Mouse (Mus musculus): Measurements from ENCODE around the gene Rbms2. TPM values are rescaled to one million over a fixed set of nuclear protein-coding genes. Genes with fewer than 3 reads are reported as not detected.
"Not testable (repeated sequence)": the region's sequence is repeated elsewhere in the genome, so short reads cannot be mapped to it uniquely, and the experiment has no call there.

The Rbms2 gene
- 18.9 and 19.5 TPM in 2 replicates for polyA plus RNA-seq (2014; fragmentation: Nextera tagmentation; extraction: Ambion mirVana)

DNA sequence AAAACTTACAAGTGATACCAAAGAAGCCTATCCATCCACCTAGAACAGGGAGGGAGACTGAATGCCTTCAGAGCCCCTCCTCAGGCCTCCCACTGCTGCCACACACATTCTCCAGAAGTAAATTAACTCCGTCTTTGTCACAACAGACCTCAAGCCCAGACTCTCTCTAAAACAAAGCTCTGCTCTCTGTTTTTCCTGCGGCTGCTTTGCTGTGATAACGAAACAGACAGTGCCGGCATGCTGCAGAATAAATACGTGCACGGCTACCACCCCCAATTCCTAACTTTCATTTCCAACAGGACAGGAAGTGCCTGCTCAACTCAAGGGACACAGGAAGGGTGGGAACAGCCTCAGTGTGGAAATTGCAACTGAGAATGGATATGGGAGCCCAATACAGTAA is at the start of gene Rbms2:
Gene Rbms2 (minus strand): TSS at position 309 of the 400 bp plus-strand sequence.
- no peak within 1 kb of the TSS for H3K27ac ChIP-seq (ENCODE audit: low read depth, low read length)
- H3K4me3 ChIP-seq (ENCODE audit: low read depth, low read length): no peak within 1 kb of the TSS
- H3K36me3 ChIP-seq (ENCODE audit: control insufficient read depth, insufficient read depth, low read length): no peaks in the 10 kb centered on the region
- ATAC-seq (ENCODE audit: low FRiP score) (no peak), DNase-seq (ENCODE audit: low spot score) (peak; percentile 15)
- no peaks in the 10 kb centered on the region for H3K9me3 ChIP-seq (ENCODE audit: control insufficient read depth, low read length)
- no peaks in the 10 kb centered on the region for H3K27me3 ChIP-seq (ENCODE audit: control insufficient read depth, insufficient read depth, low read length)
- H3K4me2 ChIP-seq (replicated peaks; ENCODE audit: low read depth, low read length): no peak within 1 kb of the TSS
- 4% methylated on average over 6 of the region's 6 CpGs for WGBS
- no peaks in the 10 kb centered on the region; the same call in 1 of the 2 replicates for H3K4me1 ChIP-seq (replicated peaks; ENCODE audit: control insufficient read depth, insufficient read depth, low read length)
- H3K9ac ChIP-seq (ENCODE audit: low read depth, low read length): no peak within 1 kb of the TSS

GRCm38 (mm10) chr10:128228009-128228408 is 47.9 kb upstream of the Rbms2 start:
- DNase-seq (ENCODE audit: low spot score) (no peak), ATAC-seq (ENCODE audit: low FRiP score) (no peak)
- no peak overlapping the region for H3K4me2 ChIP-seq (replicated peaks; ENCODE audit: low read depth, low read length)
- no peak overlapping the region for H3K27ac ChIP-seq (ENCODE audit: low read depth, low read length)
- no peaks in the 10 kb centered on the region for H3K36me3 ChIP-seq (ENCODE audit: control insufficient read depth, insufficient read depth, low read length)
- no peak overlapping the region for H3K4me3 ChIP-seq (ENCODE audit: low read depth, low read length)
- WGBS: 92% methylated on average over 8 of the region's 8 CpGs
- no peaks in the 10 kb centered on the region for H3K27me3 ChIP-seq (ENCODE audit: control insufficient read depth, insufficient read depth, low read length)
- H3K9me3 ChIP-seq (ENCODE audit: control insufficient read depth, low read length): no peaks in the 10 kb centered on the region
- H3K4me1 ChIP-seq (replicated peaks; ENCODE audit: control insufficient read depth, insufficient read depth, low read length): no peaks in the 10 kb centered on the region
- H3K9ac ChIP-seq (ENCODE audit: low read depth, low read length): no peak overlapping the region

- Histone ChIP-seq H3K4me3 (ENCODE audit: low read depth, low read length) (no peak overlapping the region), H3K9ac (ENCODE audit: low read depth, low read length) (no peak overlapping the region), H3K36me3 (ENCODE audit: control insufficient read depth, insufficient read depth, low read length) (no peaks in the 10 kb centered on the region), H3K27me3 (ENCODE audit: control insufficient read depth, insufficient read depth, low read length) (no peaks in the 10 kb centered on the region), H3K4me1 (replicated peaks; ENCODE audit: control insufficient read depth, insufficient read depth, low read length) (no peaks in the 10 kb centered on the region), H3K4me2 (replicated peaks; ENCODE audit: low read depth, low read length) (no peak overlapping the region), H3K9me3 (ENCODE audit: control insufficient read depth, low read length) (no peaks in the 10 kb centered on the region), H3K27ac (ENCODE audit: low read depth, low read length) (no peak overlapping the region)
- no peak for ATAC-seq (ENCODE audit: low FRiP score)
- DNase-seq (ENCODE audit: low spot score): no peak
- 89% methylated on average over 9 of the region's 9 CpGs for WGBS
Measured at GRCm38 (mm10) chr10:128227592-128227991, 47.5 kb upstream of the Rbms2 start.

- H3K4me2 ChIP-seq (replicated peaks; ENCODE audit: low read depth, low read length): no peak within 1 kb of the TSS
- H3K4me3 ChIP-seq (ENCODE audit: low read depth, low read length): no peak within 1 kb of the TSS
- ATAC-seq (ENCODE audit: low FRiP score): no peak
- no peaks in the 10 kb centered on the region for H3K4me1 ChIP-seq (replicated peaks; ENCODE audit: control insufficient read depth, insufficient read depth, low read length)
- H3K36me3 ChIP-seq (ENCODE audit: control insufficient read depth, insufficient read depth, low read length): no peaks in the 10 kb centered on the region
- H3K27me3 ChIP-seq (ENCODE audit: control insufficient read depth, insufficient read depth, low read length): no peaks in the 10 kb centered on the region
- no peak for DNase-seq (ENCODE audit: low spot score)
- H3K27ac ChIP-seq (ENCODE audit: low read depth, low read length): no peak within 1 kb of the TSS
- H3K9me3 ChIP-seq (ENCODE audit: control insufficient read depth, low read length): no peaks in the 10 kb centered on the region
- no peak within 1 kb of the TSS for H3K9ac ChIP-seq (ENCODE audit: low read depth, low read length)
- 55% methylated on average over 4 of the region's 4 CpGs for WGBS
Measured at GRCm38 (mm10) chr10:128225538-128225937, 45.4 kb upstream of the Rbms2 start, which contains the start of gene Mip. Mip (plus strand) TSS chr10:128225838.

DNA sequence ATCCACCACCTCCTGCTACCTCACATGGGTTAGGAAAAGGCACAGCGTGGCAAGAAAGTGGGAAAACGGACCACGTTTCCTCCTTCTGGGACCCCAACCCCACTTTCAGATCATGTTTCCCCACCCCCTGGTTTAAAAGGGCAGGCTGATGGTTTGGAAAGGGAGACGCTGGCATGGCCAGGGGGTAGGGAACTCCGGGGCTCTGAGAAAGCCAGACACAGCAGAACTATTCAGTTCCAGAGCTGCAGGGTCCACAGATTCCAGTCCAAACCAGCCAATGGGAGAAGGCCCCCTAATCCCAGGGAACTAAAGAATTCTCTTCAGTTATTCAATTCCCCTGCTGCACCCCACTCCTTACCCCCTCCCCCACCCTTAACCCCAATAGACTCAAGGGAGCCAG is 45.0 kb upstream of the Rbms2 start:
- Histone ChIP-seq H3K4me1 (replicated peaks; ENCODE audit: control insufficient read depth, insufficient read depth, low read length) (no peaks in the 10 kb centered on the region), H3K9ac (ENCODE audit: low read depth, low read length) (no peak overlapping the region), H3K27ac (ENCODE audit: low read depth, low read length) (no peak overlapping the region), H3K36me3 (ENCODE audit: control insufficient read depth, insufficient read depth, low read length) (no peaks in the 10 kb centered on the region), H3K4me2 (replicated peaks; ENCODE audit: low read depth, low read length) (no peak overlapping the region), H3K9me3 (ENCODE audit: control insufficient read depth, low read length) (no peaks in the 10 kb centered on the region), H3K4me3 (ENCODE audit: low read depth, low read length) (no peak overlapping the region), H3K27me3 (ENCODE audit: control insufficient read depth, insufficient read depth, low read length) (no peaks in the 10 kb centered on the region)
- DNase-seq (ENCODE audit: low spot score) (no peak), ATAC-seq (ENCODE audit: low FRiP score) (no peak)
- WGBS: 50% methylated on average over 5 of the region's 5 CpGs

DNA sequence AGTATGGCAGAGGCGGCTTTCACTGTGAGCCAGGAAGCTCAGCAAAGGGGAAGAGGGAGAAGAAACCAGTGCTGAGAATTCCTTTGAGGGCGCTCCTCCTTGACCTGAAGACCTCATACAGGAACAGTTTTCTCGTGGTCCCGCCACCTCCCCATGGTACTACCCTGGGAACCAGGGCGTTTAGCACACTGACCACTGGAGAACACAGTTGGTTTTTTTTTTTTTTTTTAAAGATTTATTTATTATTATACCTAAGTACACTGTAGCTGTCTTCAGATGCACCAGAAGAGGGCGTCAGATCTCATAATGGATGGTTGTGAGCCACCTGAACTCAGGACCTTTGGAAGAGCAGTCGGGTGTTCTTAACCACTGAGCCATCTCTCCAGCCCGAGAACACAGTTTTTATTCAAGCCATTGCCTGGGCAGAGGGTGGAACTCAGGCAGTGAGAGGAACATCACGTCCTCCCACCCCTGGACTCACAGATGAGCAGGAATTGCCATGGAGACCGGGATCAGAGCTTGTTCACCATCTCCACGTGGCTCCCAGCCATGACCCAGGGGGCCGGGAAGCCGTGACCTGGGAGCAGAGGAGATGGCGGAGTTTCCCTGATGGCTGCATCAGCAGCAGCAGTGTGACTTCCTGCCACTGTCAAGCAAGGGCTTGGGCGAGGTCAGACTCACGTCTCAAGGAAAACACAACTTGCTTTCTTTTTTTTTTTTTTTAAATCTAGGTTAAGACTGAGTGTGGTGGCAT is 41.6 kb upstream of the Rbms2 start:
- Histone ChIP-seq H3K36me3 (ENCODE audit: control insufficient read depth, insufficient read depth, low read length) (no peaks in the 10 kb centered on the region), H3K4me2 (replicated peaks; ENCODE audit: low read depth, low read length) (no peak overlapping the region), H3K4me3 (ENCODE audit: low read depth, low read length) (no peak overlapping the region), H3K27me3 (ENCODE audit: control insufficient read depth, insufficient read depth, low read length) (no peaks in the 10 kb centered on the region), H3K9ac (ENCODE audit: low read depth, low read length) (no peak overlapping the region), H3K9me3 (ENCODE audit: control insufficient read depth, low read length) (no peaks in the 10 kb centered on the region), H3K27ac (ENCODE audit: low read depth, low read length) (no peak overlapping the region), H3K4me1 (replicated peaks; ENCODE audit: control insufficient read depth, insufficient read depth, low read length) (no peaks in the 10 kb centered on the region)
- DNase-seq (ENCODE audit: low spot score) (no peak), ATAC-seq (ENCODE audit: low FRiP score) (no peak)
- WGBS: 62% methylated on average over 16 of the region's 16 CpGs

DNA sequence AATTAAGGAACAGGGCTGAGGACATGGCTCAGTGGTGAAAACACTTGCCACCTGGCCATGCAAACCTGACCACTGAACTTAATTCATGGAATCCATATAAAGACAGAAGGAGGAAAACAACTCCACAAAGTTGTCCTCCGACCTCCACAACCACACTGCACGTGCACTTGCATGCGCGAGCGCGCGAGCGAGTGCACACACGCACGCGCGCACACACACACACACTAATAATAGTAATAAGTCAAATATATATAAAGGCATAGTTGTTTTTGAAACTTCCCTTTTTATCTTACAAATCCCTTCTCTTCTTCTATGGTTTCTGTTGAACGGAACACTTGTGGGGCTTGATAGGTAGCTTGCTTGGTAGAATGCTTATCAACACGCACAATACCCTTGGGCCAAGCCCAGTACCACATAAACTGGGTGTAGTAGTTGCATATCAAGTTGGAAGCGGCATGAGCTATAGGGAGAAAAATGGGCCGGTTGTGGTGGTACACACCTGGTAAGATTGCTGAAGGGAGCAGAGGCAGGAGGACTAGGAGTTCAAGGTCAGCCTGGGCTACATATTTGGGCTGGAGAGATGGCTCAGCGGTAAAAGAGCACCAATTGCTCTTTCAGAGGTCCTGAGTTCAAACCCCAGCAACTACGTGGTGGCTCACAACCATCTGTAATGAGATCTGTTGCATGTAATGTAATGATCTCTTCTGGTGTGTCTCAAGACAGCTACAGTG is 38.5 kb upstream of the Rbms2 start:
- no peak for DNase-seq (ENCODE audit: low spot score)
- H3K36me3 ChIP-seq (ENCODE audit: control insufficient read depth, insufficient read depth, low read length): no peaks in the 10 kb centered on the region
- H3K9ac ChIP-seq (ENCODE audit: low read depth, low read length): no peak overlapping the region
- 96% methylated on average over 18 of the region's 18 CpGs for WGBS
- no peak overlapping the region for H3K4me2 ChIP-seq (replicated peaks; ENCODE audit: low read depth, low read length)
- no peak overlapping the region for H3K27ac ChIP-seq (ENCODE audit: low read depth, low read length)
- no peak overlapping the region for H3K4me3 ChIP-seq (ENCODE audit: low read depth, low read length)
- no peaks in the 10 kb centered on the region for H3K9me3 ChIP-seq (ENCODE audit: control insufficient read depth, low read length)
- H3K27me3 ChIP-seq (ENCODE audit: control insufficient read depth, insufficient read depth, low read length): no peaks in the 10 kb centered on the region
- no peaks in the 10 kb centered on the region for H3K4me1 ChIP-seq (replicated peaks; ENCODE audit: control insufficient read depth, insufficient read depth, low read length)
- ATAC-seq (ENCODE audit: low FRiP score): no peak

DNA sequence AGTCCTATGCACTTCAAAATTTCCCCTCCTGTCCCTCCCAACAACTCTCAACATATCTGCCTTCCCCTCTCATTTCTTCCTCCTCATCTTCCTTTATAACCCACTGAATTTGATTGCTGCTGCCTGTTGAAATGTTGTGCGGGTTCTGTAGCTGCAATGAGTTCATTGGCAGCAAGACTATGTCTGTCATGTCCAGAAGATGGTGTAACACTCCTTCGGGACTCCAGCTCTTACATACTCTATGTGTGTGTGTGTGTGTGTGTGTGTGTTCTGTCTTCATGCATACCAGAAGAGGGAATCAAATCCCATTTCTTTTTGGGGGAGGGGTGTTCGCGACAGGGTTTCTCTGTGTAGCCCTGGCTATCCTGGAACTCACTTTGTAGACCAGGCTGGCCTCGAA is 34.9 kb upstream of the Rbms2 start:
- H3K27me3 ChIP-seq (ENCODE audit: control insufficient read depth, insufficient read depth, low read length): no peaks in the 10 kb centered on the region
- 85% methylated on average over 5 of the region's 5 CpGs for WGBS

DNA sequence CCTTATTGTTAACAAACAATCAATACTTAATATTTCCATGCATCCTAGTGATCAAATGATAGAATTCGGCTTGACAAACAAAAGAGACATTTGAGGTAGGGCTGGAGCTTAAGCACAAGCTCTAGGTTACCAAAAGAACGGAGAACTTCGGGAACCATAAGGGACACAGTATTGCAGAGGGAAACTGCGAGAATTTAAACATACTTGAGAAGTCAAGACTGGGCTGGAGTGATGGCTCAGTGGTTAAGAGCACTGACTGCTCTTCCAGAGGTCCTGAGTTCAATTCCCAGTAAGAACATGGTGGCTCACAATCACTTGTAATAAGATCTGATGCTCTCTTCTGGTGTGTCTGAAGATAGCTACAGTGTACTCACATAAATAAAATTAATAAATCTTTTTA is 34.0 kb upstream of the Rbms2 start:
- H3K4me2 ChIP-seq (replicated peaks; ENCODE audit: low read depth, low read length); H3K9me3 ChIP-seq (ENCODE audit: control insufficient read depth, low read length); H3K4me1 ChIP-seq (replicated peaks; ENCODE audit: control insufficient read depth, insufficient read depth, low read length); H3K36me3 ChIP-seq (ENCODE audit: control insufficient read depth, insufficient read depth, low read length); H3K4me3 ChIP-seq (ENCODE audit: low read depth, low read length); DNase-seq (ENCODE audit: low spot score); H3K9ac ChIP-seq (ENCODE audit: low read depth, low read length); H3K27ac ChIP-seq (ENCODE audit: low read depth, low read length); H3K27me3 ChIP-seq (ENCODE audit: control insufficient read depth, insufficient read depth, low read length); ATAC-seq (ENCODE audit: low FRiP score): not testable (repeated sequence)
- 92% methylated on average over 4 of the region's 4 CpGs for WGBS

More for the DNA sequence above, 34.9 kb upstream of the Rbms2 start:
- Histone ChIP-seq H3K4me1 (replicated peaks; ENCODE audit: control insufficient read depth, insufficient read depth, low read length) (peaks cover 6% of the 10 kb centered on the region; the same call in 1 of the 2 replicates), H3K9ac (ENCODE audit: low read depth, low read length) (no peak overlapping the region), H3K27ac (ENCODE audit: low read depth, low read length) (no peak overlapping the region), H3K36me3 (ENCODE audit: control insufficient read depth, insufficient read depth, low read length) (no peaks in the 10 kb centered on the region), H3K4me2 (replicated peaks; ENCODE audit: low read depth, low read length) (no peak overlapping the region), H3K9me3 (ENCODE audit: control insufficient read depth, low read length) (no peaks in the 10 kb centered on the region), H3K4me3 (ENCODE audit: low read depth, low read length) (no peak overlapping the region)
- ATAC-seq (ENCODE audit: low FRiP score) (no peak), DNase-seq (ENCODE audit: low spot score) (no peak)

Data from hindbrain, embryonic 11.5 days (tissue).